Mouse (Mus musculus) inflammation-experienced regulatory T-cells, adult 6 months (primary cell): ENCODE data around the gene Erp27. TPM values are rescaled to one million over a fixed set of nuclear protein-coding genes. Genes with fewer than 3 reads are reported as not detected.
A peak's percentile ranks its signal among the peaks of the same experiment; 100 is the strongest.

ENCODE experiments used
- ATAC-seq: one replicate; pipeline ENCODE4 v1.8.0; 2017
- polyA plus RNA-seq, 3 experiments: library from polyadenylated mRNA; unstranded; fragments of 100-300 nt; shearing (Covaris generic); gene quantifications; one replicate each; pipeline ENCODE4 v1.2.1; 2017

Erp27 gene
- polyA plus RNA-seq, 3 experiments from 2014 or later, result 1.1 to 2.1 (median 1.1) TPM

DNA sequence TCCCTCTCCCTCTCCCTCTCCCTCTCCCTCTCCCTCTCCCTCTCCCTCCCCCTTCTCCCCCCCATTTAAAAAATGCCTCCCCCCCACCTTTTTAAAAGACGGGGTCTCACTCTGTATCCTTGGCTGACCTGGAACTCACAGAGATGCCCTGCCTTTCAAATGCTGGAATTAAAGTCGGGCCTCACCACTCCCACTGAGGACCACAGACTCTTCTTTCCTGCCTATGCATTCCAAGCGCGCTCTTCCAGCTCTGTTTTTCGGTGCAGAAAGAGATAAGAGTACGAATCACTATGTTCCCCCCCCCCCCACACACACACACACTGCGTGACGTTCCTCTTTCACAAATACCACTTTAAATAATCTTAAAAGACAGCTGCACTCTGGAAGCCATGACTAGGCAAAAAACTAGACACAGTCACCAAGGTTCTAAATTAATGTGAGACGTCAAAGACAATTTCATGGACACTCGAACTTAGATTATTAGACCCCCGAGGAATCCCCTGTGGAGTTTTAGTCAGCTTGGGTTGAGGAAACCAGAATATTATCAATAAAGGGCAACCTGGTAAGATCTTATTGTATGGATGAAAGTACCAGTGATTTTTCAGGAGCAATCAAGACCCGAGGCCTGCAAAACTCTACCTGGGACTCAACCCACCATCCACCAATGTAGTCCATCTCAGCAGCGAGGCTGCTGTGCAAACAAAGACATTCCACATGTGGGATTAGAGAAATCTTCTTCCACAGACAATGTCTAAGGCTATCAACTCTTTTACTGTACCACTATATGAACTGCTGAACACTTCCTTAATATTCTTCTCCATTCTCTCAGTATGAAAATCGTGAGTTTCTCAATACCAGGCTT is 17.6 kb upstream of the Erp27 start:
- ATAC-seq, result no peak

DNA sequence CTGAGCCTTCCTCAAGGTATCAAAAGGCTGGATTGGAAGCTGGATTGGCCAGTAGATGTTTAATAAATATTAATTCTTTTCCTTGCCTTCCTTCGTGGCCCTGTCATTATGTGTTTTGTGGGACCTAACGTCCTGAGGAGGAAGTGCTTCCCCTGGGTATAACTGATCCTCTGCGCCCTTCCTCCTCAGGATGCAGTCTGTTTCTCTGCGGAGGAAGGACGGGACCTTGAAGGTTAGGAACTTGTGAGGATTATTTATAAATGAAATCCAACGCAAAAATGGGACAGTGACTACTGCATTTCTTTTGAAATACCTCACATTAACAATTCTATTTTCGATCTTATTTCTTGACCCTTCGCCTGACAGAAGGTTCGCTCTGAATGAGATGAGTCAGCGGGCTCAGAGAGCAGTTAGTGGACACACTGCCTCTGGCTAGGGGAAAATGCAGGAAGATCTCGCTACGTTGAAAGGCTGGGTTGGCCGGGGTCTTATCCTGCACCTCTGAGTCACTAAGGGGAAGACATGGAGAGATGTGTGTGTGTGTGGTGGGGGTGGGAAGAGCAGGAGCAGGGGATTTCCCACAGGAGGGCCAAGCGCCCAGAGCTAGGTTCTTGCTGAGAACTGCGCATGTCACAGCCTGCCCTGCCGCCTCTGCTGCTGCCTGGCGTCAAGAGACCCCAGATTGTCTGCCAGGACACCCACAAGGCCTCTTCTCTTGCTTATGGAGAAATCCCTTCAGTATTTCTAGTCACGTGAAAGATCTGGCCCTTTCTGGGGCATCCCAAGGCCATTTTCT is 16.5 kb upstream of the Erp27 start:
- peak; percentile 18 for ATAC-seq

DNA sequence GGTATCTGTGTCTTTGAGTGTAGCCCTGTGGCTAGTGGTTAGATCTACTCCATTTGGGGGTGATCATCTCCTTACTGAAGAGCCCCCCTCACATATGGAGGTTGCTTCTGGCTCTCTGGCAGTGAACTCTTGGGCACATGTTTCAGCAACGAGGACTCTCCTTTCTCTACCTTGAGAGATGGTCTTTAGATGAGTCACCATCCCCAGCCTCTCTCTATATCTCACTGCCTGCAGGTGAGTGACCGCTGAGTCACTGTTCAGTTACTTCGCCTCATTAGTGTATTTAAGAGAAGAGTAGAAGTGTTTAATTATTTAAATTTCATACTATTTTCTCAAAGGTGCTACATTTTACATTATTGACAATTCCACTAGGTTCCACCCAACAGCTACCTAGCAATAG is 15.1 kb upstream of the Erp27 start:
- ATAC-seq, result no peak

DNA sequence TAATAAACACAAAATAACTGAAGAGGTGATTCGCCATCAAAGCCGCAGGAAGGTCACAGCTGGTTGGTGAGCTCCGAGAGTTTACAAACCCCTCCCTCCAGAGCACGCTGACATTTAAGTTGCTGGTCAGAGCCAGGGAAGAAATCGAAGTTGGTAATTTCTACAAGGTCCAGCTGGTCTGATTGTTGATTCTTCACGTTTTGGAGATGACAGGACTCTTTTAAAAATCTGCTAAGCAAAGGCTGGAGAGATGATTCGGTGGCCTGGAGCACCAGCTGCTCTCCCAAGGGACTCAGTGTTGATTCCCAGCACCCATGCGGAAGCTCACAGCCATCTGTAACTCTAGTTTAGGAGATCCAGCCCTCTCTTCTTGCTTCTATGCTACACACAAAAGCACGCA is 14.4 kb upstream of the Erp27 start:
- no peak for ATAC-seq

DNA sequence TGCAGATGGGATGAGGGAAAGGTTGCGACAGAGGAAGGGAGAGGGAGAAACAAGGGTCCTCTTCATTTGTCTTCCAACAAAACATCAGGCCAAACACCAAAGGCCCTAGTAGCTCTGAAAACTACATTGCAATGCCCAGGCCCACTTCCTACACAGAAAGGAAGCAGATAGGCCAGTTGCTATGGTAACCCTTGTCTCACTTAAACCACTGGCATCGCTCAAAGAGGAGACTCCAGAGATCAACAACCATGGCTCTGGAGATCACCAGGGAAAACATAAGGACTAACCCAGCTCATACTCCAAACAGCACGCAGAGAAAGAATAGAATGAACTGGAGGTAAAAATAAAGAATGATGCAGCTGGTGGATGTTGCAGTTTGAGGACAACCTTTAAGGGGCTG is 13.3 kb upstream of the Erp27 start:
- ATAC-seq, result peak; percentile 30

DNA sequence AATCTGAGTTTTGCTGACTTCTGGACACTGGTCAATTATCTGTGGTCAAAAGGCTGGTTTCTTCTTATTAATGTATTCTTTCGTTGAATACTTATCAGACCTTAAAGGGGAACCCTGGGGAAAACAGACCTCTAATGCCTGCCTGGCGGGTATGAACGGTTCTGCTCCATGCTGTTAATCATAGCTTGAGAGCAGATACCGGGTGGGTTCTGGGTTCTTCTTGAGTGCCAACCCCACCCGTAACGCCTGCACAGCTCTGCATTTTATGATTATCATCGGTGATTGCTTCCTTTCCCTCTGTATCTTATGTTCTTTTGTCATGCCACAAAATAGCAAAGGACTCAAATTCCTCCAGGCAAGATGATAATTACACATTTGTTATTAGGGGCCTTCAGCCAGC is 12.1 kb upstream of the Erp27 start:
- ATAC-seq, result no peak

DNA sequence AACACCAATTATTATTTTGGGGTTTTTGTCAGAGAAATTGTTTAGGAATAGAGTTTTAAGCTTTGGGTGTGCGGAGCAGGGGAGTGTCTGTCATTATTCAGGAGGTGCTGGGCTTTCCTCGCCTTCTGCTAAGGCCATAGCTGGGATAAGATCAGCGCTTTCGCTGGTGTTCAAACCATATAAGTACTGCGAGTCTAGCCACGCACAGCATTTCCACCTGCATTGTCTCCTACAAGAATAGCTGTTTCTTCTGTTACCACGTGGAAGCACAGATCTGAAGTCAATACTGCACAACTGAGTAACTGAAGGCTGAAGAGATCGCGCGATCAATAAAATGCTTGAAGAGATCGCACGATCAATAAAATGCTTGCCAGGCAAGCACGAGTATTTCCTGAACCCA is 9.3 kb upstream of the Erp27 start:
- ATAC-seq, result peak; percentile 26

DNA sequence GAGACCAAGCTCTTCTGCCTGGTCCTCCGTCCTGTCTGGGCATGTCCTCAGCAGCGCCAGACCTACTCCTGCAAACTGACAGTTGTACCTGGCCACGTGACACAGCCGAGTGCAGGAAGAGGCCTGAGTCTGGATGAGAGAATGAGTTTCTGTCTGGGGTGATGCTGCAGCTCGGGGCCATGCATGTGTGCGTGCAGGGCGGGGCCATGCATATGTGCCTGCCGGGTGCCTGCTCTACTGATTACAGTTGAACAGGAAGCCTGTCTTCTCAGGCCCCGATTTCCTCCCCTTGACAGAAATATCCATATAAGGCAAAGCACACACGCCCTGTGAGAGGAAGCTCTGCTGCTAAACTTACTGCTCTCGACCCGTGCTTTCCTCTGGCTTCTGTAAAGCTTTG is 8.7 kb upstream of the Erp27 start:
- ATAC-seq, result peak; percentile 94

DNA sequence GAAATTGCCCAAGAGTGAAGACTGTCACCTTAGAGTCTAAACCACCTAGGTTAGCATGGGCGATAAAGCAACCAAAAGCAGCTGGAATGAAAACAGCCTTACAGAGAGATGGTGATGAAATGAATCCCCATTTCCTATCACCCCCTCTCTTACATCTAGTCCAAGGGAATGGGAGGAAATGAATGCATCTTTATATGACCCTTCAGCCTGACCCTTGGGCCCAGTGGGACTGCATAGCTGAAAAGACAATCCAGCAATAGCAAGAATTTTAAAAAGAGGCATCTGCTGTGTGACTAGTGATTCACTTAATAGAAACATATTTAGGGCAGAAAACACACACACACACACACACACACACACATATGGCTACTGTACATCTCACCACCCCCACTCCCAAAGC is 5.6 kb upstream of the Erp27 start:
- no peak for ATAC-seq

DNA sequence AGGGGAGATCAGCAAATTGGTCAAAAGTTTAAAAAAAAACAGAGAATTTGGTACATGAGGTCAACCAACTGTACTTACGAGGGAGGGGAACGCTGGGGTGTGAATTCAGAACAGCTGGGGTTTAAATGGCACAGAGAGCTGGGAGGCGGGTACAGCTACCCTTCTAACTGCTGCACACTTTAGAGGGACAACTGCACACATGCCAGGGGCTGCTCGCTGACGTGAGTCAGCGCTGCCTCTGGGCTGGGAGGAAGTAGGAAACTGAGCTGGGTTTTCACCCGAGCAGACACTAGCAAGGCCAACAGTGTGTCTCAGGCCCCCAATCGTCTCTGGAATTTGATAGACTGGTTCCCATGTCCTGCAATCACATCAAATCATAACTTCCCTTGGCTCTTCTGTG is 3.1 kb upstream of the Erp27 start:
- ATAC-seq, result no peak

DNA sequence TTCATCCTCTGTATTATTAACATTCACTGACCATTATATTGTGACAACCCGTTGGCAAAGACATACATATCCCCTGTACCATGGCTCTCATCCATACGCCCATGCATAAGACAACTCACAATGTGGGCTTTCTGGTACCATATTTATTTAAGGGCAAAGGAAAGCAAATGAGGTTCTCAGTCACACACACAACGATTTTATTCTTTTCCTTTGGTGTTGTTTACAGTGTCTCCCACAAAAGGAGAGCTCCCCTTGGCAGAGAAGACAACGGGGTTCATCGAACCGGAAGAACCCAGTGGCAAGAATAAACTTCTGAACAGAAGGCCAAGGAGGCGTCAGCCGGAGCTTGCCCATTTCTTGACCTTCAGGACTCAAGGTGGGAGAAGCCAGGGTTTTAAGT is 1.6 kb upstream of the Erp27 start, which contains the start of gene Pde6h:
Pde6h (plus strand) TSS at position 301 of the 400 bp plus-strand sequence.
- ATAC-seq, result no peak

DNA sequence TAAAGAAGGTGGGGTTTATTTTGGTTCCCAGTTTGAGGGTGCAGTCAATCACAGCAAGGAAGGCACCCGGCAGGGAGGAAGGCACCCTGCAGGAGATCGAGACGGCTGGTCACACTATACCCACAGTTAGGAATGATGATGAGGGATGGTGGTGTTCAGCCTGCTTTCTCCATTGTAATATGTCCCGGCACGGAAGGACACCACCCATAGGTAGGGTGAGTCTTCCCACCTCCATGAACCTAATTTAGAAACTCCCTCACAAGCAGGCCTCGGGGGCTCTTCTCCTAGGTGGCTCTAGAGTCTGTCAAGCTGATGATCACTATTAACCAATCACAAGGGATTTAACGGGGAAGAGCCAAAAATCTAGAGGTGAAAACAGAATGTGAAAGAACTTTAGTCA is 891 bp upstream of the Erp27 start:
- no peak for ATAC-seq

DNA sequence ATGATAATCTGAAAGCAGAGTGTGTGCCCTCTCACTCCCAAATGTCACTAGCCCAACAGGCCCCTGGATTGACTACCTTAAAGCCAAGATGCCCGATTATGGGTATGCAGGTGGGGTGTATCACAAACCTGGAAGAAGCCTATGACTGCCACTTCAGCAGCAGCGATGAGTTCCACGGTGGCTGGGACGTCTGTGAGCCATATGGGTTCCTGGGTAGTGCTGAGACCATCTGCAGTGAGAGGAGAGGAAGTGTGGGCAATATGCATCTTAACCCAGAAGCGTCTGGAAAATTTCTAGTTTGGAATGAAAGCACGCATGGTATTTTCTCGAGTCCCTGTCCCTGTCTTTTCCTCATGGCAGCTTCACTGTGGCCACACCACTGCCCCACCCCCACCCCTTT is 379 bp downstream of the Erp27 start:
- no peak for ATAC-seq

DNA sequence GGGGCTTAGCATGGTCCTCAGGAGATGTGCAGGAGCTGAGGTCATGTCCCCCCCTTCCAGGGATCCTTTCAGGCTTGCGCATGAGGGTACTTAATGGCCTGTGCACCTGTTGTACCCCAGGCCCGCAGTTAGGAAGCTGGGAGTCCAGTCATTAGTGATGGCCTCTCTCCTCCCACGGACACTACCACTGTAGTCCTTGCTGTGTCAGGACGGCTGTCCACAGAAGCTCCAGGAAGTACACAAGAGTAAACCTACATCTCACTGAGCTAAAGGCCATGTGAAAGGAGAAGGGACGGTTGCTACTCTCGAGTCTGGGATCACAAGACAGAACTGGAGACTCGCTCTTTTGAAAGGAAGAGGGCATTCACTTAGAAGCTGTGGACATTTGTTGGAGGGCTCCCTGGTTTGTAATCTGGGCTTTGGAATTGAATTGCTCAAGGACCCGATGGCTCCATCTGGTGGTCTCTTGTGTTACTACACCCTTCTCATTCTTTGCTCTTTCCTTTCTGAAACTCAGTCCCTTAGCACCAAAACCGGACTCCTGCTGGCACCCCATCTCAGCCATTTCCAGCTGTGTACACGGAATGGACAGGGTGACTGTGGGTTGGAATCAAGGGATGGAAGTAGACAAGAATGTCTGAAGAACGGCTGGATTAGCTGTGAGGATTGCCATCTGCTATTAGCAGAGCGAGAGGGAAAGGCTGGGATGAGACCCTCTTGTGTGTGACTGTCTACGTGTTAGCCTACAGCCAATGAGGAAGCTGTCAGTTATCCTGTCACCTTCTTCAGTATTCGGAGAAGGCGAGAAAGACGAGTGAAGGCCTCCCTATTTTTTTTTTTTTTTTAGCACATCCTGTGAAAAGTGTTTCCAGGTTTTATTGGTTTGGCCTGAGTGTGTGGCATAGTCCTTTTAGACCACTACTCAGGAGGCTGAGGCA is 1.4 kb downstream of the Erp27 start:
- peak; percentile 43 for ATAC-seq

DNA sequence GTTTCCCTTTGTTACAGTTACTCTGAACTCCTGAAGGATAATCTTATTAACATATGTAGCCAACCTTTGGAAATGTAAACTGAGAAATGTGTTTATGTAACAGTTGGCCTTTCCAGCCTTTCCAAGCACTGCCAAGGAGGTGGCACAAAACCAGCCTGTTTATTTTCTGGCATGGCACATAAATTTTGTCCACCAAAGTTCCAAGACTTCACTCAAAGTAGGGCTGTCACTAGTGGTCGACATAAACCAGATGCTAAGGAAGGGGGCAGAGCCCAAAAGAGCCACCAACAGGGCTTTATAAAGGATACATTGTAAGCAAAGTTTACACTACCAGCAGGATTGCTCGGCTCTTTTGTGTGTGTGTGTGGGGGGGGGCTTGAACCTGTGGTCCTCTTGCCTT is 4.1 kb downstream of the Erp27 start:
- no peak for ATAC-seq

DNA sequence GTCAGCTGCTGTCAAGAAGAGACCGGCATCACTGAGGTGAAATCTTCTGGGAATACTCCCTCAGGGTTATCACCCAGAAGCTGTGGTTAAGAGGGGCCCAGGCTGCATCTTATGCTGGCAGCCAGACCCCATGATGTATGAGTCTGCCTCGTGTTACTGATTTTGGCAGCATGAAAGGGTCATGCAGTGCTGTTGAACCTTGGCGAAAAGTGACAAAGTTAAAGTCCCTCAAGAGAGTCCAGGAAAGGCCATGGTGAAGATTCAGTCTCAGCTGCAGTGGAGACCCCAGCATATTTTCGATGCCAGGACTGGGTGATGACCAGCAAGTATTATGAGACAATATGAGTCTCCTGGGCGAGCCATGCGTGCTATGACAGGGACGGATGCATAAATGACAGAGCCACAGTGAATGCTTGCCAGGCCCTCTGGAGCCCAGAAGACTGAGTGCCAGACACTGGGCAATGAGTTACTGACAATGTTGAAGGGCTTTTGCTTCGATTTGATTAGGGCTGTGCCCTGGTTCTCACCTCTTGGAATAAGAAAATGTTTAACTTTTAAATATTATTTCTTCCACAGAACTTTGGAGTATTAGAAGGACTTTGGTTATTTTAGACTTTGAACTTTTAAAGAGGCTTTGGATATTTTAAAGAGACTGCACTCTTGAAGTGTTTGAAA is 6.1 kb downstream of the Erp27 start:
- ATAC-seq, result no peak

DNA sequence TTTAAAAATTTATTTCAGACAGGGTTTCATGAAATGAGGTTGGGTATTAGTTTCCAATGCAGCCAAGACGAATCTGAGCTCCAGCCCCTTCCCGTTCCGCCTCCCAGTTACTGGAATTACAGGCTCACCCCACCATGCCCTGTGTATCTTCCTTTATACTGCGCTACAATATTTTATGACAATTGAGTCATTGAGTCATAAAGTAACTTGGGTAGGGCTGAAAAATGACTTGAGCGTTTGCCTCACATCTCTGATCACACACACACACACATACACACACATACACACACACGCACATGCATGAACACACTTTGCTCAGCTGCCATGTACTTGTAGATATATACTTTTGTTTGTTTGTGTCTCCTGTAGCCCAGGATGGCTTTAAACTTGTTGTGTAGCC is 7.7 kb downstream of the Erp27 start:
- ATAC-seq, result no peak

DNA sequence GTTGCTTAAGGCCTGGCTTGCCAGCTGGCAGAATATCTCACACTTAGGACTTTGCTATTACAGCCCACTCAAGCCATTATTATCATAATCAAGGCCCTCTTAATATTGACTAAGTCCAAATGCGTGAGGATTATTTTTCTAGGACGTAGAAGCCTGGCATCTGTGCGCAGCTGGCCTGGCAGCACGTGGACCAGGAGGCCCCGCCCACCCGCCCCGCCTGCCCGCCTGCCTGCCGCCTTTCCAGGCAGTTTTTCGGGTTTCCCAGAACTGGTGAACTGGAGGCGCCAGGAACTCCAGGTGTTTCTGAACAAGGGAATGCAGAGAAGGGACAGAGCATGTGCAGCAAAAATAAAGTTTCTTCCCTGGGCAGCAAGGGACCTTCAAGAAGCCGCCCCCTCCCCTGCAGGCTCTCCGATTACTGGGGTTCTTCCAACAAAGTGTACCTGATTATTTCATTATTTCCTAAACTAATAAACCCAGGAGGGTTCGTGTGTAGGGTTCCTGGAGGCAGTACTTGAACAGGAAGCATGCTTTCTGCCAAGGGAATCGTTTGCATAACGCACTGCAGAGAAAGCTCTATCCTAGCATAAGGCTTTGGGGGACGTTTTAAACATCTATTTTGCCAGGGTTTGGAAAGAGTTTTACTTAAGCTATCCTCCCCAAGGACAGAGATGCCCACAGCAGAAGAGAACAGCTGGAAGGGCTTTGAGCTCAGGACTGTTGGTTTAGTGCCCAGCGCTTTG is 8.4 kb downstream of the Erp27 start:
- ATAC-seq, result no peak

DNA sequence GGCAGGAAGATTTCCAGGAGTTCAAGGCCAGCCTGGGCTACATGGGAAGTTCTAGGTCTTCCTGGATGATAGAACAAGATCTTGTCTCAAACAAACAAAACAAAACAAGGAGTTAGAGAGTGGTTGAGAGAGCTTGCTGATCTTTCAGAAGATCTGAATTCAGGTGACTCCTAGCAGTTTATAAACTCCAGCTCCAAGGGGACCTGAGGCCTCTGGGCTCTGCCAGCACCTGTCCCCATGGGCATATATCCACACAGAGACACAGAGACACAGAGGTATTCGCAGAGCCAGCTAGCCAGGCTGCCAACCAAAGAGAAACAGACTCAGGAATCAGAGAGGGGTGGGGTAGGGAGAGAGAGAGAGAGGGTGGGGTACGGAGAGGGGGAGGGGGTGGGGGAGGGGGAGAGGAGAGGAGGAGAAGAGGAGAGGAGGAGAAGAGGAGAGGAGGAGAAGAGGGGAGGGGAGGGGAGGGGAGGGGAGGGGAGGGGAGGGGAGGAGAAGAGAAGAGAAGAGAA is 9.2 kb downstream of the Erp27 start:
- ATAC-seq, result no peak

DNA sequence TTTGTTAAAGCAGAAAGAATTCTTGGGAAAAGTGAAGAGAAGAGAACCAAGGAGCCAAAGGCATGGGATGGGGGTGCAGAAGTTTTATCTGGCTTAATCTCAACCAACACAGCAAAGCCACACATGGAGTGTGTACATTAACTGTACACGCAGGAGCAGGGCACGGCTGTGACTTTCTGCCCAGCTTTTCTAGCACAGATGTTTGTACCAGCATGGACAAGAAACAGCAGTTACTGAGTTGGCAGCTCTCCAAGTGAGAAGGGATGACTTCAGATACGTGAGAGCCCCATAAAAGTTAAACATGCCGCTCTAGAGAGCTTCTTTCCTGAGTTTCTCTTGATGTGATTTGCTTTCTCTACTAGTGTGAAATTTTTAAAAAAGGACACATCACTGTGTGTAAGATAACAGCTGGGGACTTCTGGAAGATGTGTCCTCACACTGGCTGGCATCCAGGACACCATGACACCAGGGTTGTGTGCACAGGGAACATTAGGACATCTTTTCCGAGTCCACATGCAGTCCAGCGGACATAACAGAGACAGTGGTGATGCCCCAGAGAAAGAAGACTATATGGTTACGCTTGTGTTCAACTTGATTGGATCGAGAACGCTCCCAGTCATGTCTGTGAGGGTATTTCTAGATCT is 11.6 kb downstream of the Erp27 start:
- no peak for ATAC-seq

DNA sequence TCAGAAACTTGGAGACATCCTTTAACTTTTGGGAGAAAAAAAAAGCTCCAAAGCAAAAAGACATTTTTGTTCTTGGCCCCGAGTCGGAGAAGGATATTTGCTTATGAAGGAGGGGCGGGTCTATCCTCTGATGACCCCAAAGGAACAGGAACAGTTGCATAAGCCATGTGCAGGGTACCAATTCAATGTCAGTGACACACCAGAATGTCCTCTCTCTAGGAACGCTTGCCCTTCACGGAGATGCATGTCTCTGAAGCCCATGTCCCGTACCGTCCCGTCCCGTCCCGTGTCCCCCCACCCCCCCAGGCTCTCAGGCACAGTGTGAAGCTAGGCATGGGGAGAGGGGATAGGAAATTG is 15.1 kb downstream of the Erp27 start:
- no peak for ATAC-seq
